Comparison of ENCODE assay signal across 15 mouse cellular contexts in the genomic region with DNA sequence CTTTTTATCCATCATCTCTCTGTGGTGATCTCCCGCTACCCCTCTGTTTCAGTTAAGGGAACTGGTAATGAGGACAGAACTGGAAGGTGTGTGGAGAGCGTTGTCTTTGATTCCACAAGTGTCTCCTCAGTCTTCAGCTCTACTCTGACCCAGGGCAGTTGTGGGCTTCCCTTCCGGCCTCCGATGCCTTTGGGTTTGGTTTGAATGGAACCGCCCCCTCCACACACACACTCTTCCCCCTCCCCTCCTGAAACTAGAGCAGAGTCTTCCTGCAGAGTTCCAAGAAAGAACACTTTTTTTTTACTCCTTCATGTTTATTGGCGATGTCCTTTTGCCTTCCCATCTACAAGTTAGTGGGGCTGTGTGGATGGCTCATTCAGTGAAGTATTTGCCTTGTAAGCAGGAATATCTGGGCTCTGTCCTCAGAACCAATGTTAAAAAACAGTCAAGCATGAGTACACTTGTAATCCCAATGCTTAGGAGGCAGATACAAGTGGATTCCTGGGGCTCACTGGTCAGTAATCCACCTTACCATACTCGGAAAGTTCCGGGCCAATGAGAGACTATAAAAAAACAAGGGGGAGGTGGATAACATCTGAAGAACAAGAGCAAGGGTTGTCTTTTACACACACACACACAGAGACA.
DNase-seq lines count a peak whose midpoint lies in the region; ATAC-seq and TF ChIP-seq lines count a peak whose summit lies in the region.
"Had no signal": no experiment of that assay in that cellular context is flagged by ENCODE, and none has a peak within 500 bp of the region (broad histone marks: within the 10 kb centered on the region; RNA-seq: fewer than 3 reads in every experiment).

No protein-coding gene starts in this region.

- ATAC-seq in Patski, result peak; percentile 90
- ATAC-seq in kidney, embryonic 14.5 days (ENCODE audit: low FRiP score, low TSS enrichment), result peak; percentile 49; the same call in 1 of the 2 replicates
- ATAC-seq in limb, embryonic 11.5 days (ENCODE audit: insufficient number of reproducible peaks, low FRiP score, low TSS enrichment, low read depth), result peak; percentile 31; the same call in 1 of the 2 replicates
- ATAC-seq: forebrain, embryonic 13.5 days; intestine, embryonic 15.5 days had no signal

- H3K9ac ChIP-seq in kidney, embryonic 14.5 days (ENCODE audit: low read depth, low read length), result no peak overlapping the region
- no peak overlapping the region for H3K9ac ChIP-seq in limb, embryonic 11.5 days (ENCODE audit: low read length)
- H3K9ac ChIP-seq: forebrain, embryonic 13.5 days; heart, embryonic 15.5 days; hindbrain, embryonic 12.5 days; intestine, embryonic 15.5 days; liver, embryonic 14.5 days had no signal

- H3K4me2 ChIP-seq in kidney, embryonic 14.5 days (replicated peaks; ENCODE audit: low read depth, low read length), result no peak overlapping the region
- no peak overlapping the region for H3K4me2 ChIP-seq in limb, embryonic 11.5 days (ENCODE audit: low read depth, severe bottlenecking)
- H3K4me2 ChIP-seq: forebrain, embryonic 13.5 days; heart, embryonic 15.5 days; hindbrain, embryonic 12.5 days; intestine, embryonic 15.5 days had no signal

- in situ Hi-C loops in Patski (cut with MboI; ENCODE audit: low pct_unique_long_range_greater_than_20kb), result no loop called here

- H3K27me3 ChIP-seq in Patski, result no peaks in the 10 kb centered on the region
- H3K27me3 ChIP-seq in kidney, embryonic 14.5 days (ENCODE audit: control insufficient read depth, insufficient read depth, low read length), result no peaks in the 10 kb centered on the region
- H3K27me3 ChIP-seq in limb, embryonic 11.5 days (ENCODE audit: control insufficient read depth, insufficient read depth, low read length), result no peaks in the 10 kb centered on the region
- H3K27me3 ChIP-seq: forebrain, embryonic 13.5 days; heart, embryonic 15.5 days; hindbrain, embryonic 12.5 days; intestine, embryonic 15.5 days had no signal

- CTCF ChIA-PET in Patski (lab: Charles Lee), result no interaction called here

- no peak for TF ChIP-seq CTCF in Patski (IDR thresholded peaks at IDR 0.05)

- DNase-seq in Patski (ENCODE audit: low read depth, low spot score), result peak; percentile 57
- peak; percentile 56 for DNase-seq in embryo, embryonic 11 days
- DNase-seq in limb, embryonic 11.5 days (ENCODE audit: low spot score), result peak; percentile 49
- no peak for DNase-seq in thymus, adult 18-20 months
- DNase-seq in urinary bladder, postnatal 10 days (ENCODE audit: low spot score), result no peak
- no peak for DNase-seq in frontal cortex, postnatal 14 days (ENCODE audit: low spot score in 2 of 2)
- DNase-seq: adrenal gland, postnatal 14 days; cerebellum, postnatal 14 days had no signal

- WGBS in kidney, embryonic 14.5 days, result 25% methylated on average over 8 of the region's 8 CpGs
- 37% methylated on average over 8 of the region's 8 CpGs for WGBS in limb, embryonic 11.5 days

- no peaks in the 10 kb centered on the region for H3K36me3 ChIP-seq in kidney, embryonic 14.5 days (ENCODE audit: control insufficient read depth, insufficient read depth, low read length)
- H3K36me3 ChIP-seq in limb, embryonic 11.5 days (ENCODE audit: control insufficient read depth, insufficient read depth, low read length), result no peaks in the 10 kb centered on the region
- H3K36me3 ChIP-seq: G1E; heart, embryonic 15.5 days; hindbrain, embryonic 12.5 days; intestine, embryonic 15.5 days had no signal

- POLR2A ChIA-PET in Patski (lab: Charles Lee), result no interaction called here

- no peaks in the 10 kb centered on the region for H3K9me3 ChIP-seq in kidney, embryonic 14.5 days (ENCODE audit: control insufficient read depth, low read length)
- no peaks in the 10 kb centered on the region for H3K9me3 ChIP-seq in limb, embryonic 11.5 days (ENCODE audit: control insufficient read depth, low read length)
- H3K9me3 ChIP-seq: forebrain, embryonic 13.5 days; G1E; heart, embryonic 15.5 days; hindbrain, embryonic 12.5 days; intestine, embryonic 15.5 days had no signal

- H3K4me1 ChIP-seq in kidney, embryonic 14.5 days (ENCODE audit: control insufficient read depth, insufficient read depth, low read length), result peaks cover 7% of the 10 kb centered on the region; the same call in 1 of the 2 replicates
- H3K4me1 ChIP-seq in limb, embryonic 11.5 days (ENCODE audit: control insufficient read depth, insufficient read depth, low read length), result peaks cover 13% of the 10 kb centered on the region
- H3K4me1 ChIP-seq: forebrain, embryonic 13.5 days; heart, embryonic 15.5 days; hindbrain, embryonic 12.5 days; intestine, embryonic 15.5 days had no signal

- no peak overlapping the region for H3K27ac ChIP-seq in kidney, embryonic 14.5 days (ENCODE audit: low read depth, low read length)
- H3K27ac ChIP-seq in limb, embryonic 11.5 days (replicated peaks; ENCODE audit: low read depth, low read length), result no peak overlapping the region
- H3K27ac ChIP-seq: forebrain, embryonic 13.5 days; heart, embryonic 15.5 days; hindbrain, embryonic 12.5 days; intestine, embryonic 15.5 days; liver, embryonic 14.5 days had no signal

- H3K4me3 ChIP-seq in kidney, embryonic 14.5 days (ENCODE audit: low read length), result no peak overlapping the region
- H3K4me3 ChIP-seq in limb, embryonic 11.5 days (ENCODE audit: low read depth, low read length), result no peak overlapping the region
- H3K4me3 ChIP-seq: forebrain, embryonic 13.5 days; heart, embryonic 15.5 days; hindbrain, embryonic 12.5 days; intestine, embryonic 15.5 days had no signal

Comparison
In these comparisons a context has a peak if more than half of its experiments do, and no peak if none do; other contexts are left out.
1. ATAC-seq: peak in every context shown above with its lines; median percentile 90 in Patski; 49 in kidney, embryonic 14.5 days; 31 in limb, embryonic 11.5 days.
2. DNase-seq: peak in Patski (single experiment), embryo, embryonic 11 days (single experiment) and limb, embryonic 11.5 days (single experiment); none in thymus, adult 18-20 months (0 of 2), urinary bladder, postnatal 10 days (single experiment) and frontal cortex, postnatal 14 days (0 of 2).